Mouse (Mus musculus): Measurements from ENCODE around the gene Smim17. TPM values are rescaled to one million over a fixed set of nuclear protein-coding genes. Genes with fewer than 3 reads are reported as not detected.

The Smim17 gene
- under 1 TPM in 1 of 2 experiments, not detected in 1; 0.67 TPM for polyA plus RNA-seq (2017; shearing (Covaris generic))

GRCm38 (mm10) chr7:6397996-6398975, at the start of gene Smim17:
TSS of gene Smim17 (plus strand) at chr7:6398715.

DNA sequence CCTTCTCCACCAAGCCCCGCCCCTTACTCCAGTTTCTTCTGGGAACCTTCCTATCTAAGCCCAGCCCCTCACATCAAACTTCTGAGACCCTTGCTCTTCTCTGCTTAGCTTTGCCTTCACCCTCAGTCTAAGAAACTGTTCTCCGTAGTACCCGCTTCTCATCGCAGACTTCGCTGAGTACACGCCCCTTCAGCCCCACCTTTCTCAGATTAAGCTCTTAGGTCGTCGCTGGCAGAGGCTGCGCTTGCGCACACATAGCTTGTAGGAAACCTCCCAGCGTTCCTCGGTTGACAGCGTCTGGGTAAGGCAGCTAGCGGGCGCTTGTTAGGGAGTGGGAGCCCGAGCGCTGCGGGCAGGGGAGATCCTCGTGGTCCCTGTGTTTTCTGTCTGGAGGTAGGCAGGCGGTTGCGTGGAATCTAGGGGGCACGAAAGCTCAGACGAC, 35.4 kb upstream of the Smim17 start, which contains the start of gene Zfp78:
Gene Zfp78, plus strand, starts transcription at position 234 of the 442 bp plus-strand sequence.

DNA sequence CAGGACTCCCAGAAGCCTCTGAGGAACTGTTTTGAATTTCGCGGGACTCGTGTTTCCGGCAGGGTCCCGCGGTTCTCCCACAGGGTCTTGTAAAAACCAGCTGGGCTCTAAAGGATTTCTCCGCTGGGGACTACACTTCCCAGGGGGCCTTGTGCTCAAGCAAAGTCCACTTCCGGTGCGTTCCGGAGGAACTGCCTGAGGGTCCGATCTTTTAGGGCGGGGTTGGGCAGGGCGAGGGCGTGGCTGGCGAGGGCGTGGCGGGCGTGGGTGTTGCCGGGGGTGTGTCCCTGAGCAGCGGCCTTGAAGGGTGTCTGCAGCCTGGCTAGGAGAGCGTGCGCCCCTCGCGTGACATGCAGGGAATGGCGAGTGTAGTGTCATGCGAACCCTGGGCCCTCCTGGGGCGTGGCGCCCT, 15.5 kb upstream of the Smim17 start, which contains the start of gene Zfp28:
Gene Zfp28, plus strand, starts transcription at position 252 of the 412 bp plus-strand sequence.

GRCm38 (mm10) chr7:6410043-6410442, 11.5 kb downstream of the Smim17 start, which contains the start of gene Gm20715:
TSS of gene Gm20715 (plus strand) at chr7:6410277.

GRCm38 (mm10) chr7:6438388-6438787, 39.9 kb downstream of the Smim17 start, which contains the start of gene Olfr1344:
TSS of gene Olfr1344 (plus strand) at chr7:6438688.

DNA sequence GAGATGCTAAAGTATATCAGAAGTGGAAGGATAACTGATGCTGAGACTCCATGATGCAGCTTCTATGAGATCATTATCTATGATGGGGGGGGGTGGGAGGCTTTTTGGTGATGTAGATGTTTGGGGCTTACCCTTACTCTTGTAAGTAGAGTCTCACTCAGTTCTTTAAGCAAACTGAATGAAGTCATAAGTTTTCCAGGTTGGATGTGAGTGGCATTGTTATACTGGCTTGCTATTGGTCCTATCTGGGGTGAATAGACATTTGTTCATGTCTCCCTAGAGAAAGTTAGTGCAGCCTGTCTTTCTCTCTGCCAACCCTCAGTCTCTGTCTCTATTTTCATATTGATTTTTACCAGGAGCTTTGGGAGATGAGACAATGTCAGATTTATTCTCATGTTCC, 57.4 kb downstream of the Smim17 start, which contains the start of gene Olfr1336:
Gene Olfr1336, plus strand, starts transcription at position 301 of the 400 bp plus-strand sequence.

DNA sequence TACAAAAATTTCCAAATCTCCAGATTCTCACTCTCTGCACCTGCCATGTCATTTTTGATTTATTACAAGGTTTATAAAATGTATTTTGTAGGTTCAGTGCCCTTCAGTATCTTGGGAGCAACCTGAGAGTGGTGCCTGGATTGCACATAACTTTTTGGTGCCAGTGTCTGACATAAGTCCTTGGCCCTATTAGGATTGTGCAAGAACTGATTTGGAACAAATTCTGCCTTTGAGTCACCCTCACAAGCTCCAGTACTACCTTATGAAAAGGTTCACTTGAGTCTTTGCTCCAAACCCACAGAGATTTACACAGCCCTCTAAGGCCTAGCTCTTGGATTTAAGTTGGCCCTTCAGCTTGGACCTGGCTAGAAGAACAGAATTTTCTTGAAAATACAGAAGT, 68.4 kb downstream of the Smim17 start, which contains the start of gene Olfr1346:
Gene Olfr1346, plus strand, starts transcription at position 151 of the 400 bp plus-strand sequence.

Other genes with a start within 250 kb of the Smim17 start
- 10 to 100 TPM; 40.9 to 46.6 TPM for gene Zfp787, start 242.7 kb upstream of the Smim17 start, polyA plus RNA-seq (2017; shearing (Covaris generic))
- 10 to 100 TPM; 33.6 to 45.1 TPM for gene Zfp444, start 226.5 kb upstream of the Smim17 start, polyA plus RNA-seq (2017; shearing (Covaris generic))
- not detected for gene Galp, start 201.6 kb upstream of the Smim17 start, polyA plus RNA-seq (2017; shearing (Covaris generic))
- 1 to 10 TPM in 1 of 2 experiments, not detected in 1; 4.8 TPM for gene Zscan5b, start 176.4 kb upstream of the Smim17 start, polyA plus RNA-seq (2017; shearing (Covaris generic))
- gene Epp13, start 146.0 kb upstream of the Smim17 start, polyA plus RNA-seq (2017; shearing (Covaris generic)), result not detected
- 1 to 10 TPM; 5.1 to 5.5 TPM for gene Zfp667, start 112.1 kb upstream of the Smim17 start, polyA plus RNA-seq (2017; shearing (Covaris generic))
- 1 to 10 TPM; 1.4 to 1.9 TPM for gene Zfp583, start 67.4 kb upstream of the Smim17 start, polyA plus RNA-seq (2017; shearing (Covaris generic))
- gene Gm3854, start 55.0 kb upstream of the Smim17 start, polyA plus RNA-seq (2017; shearing (Covaris generic)), result 1 to 10 TPM in 1 of 2 experiments, under 1 TPM in 1; 0.20 to 5.5 TPM
- gene Zfp78, start 35.4 kb upstream of the Smim17 start, polyA plus RNA-seq (2017; shearing (Covaris generic)), result 1 to 10 TPM; 4.2 to 7.7 TPM
- 10 to 100 TPM; 10.9 to 13.5 TPM for gene Zfp28, start 15.4 kb upstream of the Smim17 start, polyA plus RNA-seq (2017; shearing (Covaris generic))
- gene Gm20715, start 11.6 kb downstream of the Smim17 start, polyA plus RNA-seq (2017; shearing (Covaris generic)), result not detected
- under 1 TPM in 1 of 2 experiments, not detected in 1; 0.14 TPM for gene Olfr1344, start 40.0 kb downstream of the Smim17 start, polyA plus RNA-seq (2017; shearing (Covaris generic))
- under 1 TPM; 0.07 to 0.11 TPM for gene Olfr1336, start 57.5 kb downstream of the Smim17 start, polyA plus RNA-seq (2017; shearing (Covaris generic))
- 1 to 10 TPM in 1 of 2 experiments, under 1 TPM in 1; 0.14 to 1.1 TPM for gene Olfr1346, start 68.4 kb downstream of the Smim17 start, polyA plus RNA-seq (2017; shearing (Covaris generic))
- gene Olfr5, start 88.2 kb downstream of the Smim17 start, polyA plus RNA-seq (2017; shearing (Covaris generic)), result not detected
- under 1 TPM in 1 of 2 experiments, not detected in 1; 0.17 TPM for gene Olfr1347, start 101.0 kb downstream of the Smim17 start, polyA plus RNA-seq (2017; shearing (Covaris generic))
- gene Olfr1348, start 110.0 kb downstream of the Smim17 start, polyA plus RNA-seq (2017; shearing (Covaris generic)), result under 1 TPM in 1 of 2 experiments, not detected in 1; 0.12 TPM
- gene Olfr1349, start 124.2 kb downstream of the Smim17 start, polyA plus RNA-seq (2017; shearing (Covaris generic)), result under 1 TPM; 0.11 to 0.59 TPM
- 1 to 10 TPM in 1 of 2 experiments, under 1 TPM in 1; 0.10 to 1.2 TPM for gene Olfr1350, start 166.1 kb downstream of the Smim17 start, polyA plus RNA-seq (2017; shearing (Covaris generic))